Mouse (Mus musculus) c-Kit-positive CD71-positive TER-119-negative erythroid progenitor cells, embryonic 14.5 days (primary cell): ENCODE results near the gene Hdac6.
"Not testable (repeated sequence)": the region's sequence is repeated elsewhere in the genome, so short reads cannot be mapped to it uniquely, and the experiment has no call there.

Experiments
- DNase-seq: peaks from one replicate; pipeline ENCODE4 v3.0.0-alpha.2; 2013; ENCODE audit warnings: low read depth

Gene Hdac6

GRCm38 (mm10) chrX:7919601-7920383, 27.9 kb downstream of the Hdac6 start, which contains the start of gene Pcsk1n:
TSS of gene Pcsk1n (plus strand) at chrX:7919822.
- DNase-seq, result no peak

GRCm38 (mm10) chrX:7917960-7918359, 29.7 kb downstream of the Hdac6 start:
- DNase-seq, result not testable (repeated sequence)

- not testable (repeated sequence) for DNase-seq
These were observed 32.0 kb downstream of the Hdac6 start for GRCm38 (mm10) chrX:7915669-7916068.

GRCm38 (mm10) chrX:7910473-7910872, 37.2 kb downstream of the Hdac6 start:
- no peak for DNase-seq

- not testable (repeated sequence) for DNase-seq
These were observed 38.4 kb downstream of the Hdac6 start, which contains the start of gene Gm10490 for GRCm38 (mm10) chrX:7909242-7909641. TSS of gene Gm10490 (plus strand) at chrX:7909542.

GRCm38 (mm10) chrX:7907735-7908134, 40.0 kb downstream of the Hdac6 start, which contains the start of gene Gm10491:
TSS of gene Gm10491 (minus strand) at chrX:7907835.
- DNase-seq, result no peak

GRCm38 (mm10) chrX:7904441-7904840, 43.2 kb downstream of the Hdac6 start:
- DNase-seq, result no peak

- peak; percentile 80 for DNase-seq
These were observed 48.5 kb downstream of the Hdac6 start, which contains the start of the genes Pqbp1 and Timm17b for GRCm38 (mm10) chrX:7898880-7899874. TSS of gene Pqbp1 (minus strand) at chrX:7899269. TSS of gene Timm17b (plus strand) at chrX:7899357.

- no peak for DNase-seq
These were observed 49.5 kb downstream of the Hdac6 start for GRCm38 (mm10) chrX:7898211-7898610.

- DNase-seq, result peak; percentile 75
These were observed 63.7 kb downstream of the Hdac6 start, which contains the start of gene Slc35a2 for GRCm38 (mm10) chrX:7883841-7884567. TSS of gene Slc35a2 (plus strand) at chrX:7884028.
